Mouse (Mus musculus) intestine, embryonic 14.5 days (tissue): ENCODE results near the gene Kdm1b. TPM values are rescaled to one million over a fixed set of nuclear protein-coding genes. Genes with fewer than 3 reads are reported as not detected.

ENCODE experiments used
- ATAC-seq: fragments of 200-750 bp; cut with Nextera tagmentation; replicated peaks from 2 replicates; pipeline ENCODE4 v1.8.0; 2017; ENCODE audit warnings: low read depth, moderate number of reproducible peaks, moderate TSS enrichment, moderate library complexity; ENCODE audit not compliant: low FRiP score, low TSS enrichment
- DNase-seq: peaks from one replicate; pipeline ENCODE4 v3.0.0-alpha.2; 2018; ENCODE audit warnings: low spot score
- H3K27ac ChIP-seq: fragments of 300-500 bp; sonication (generic); 2 replicates; pipeline ENCODE4 v1.5.1; 2014; ENCODE audit warnings: low read depth, mild to moderate bottlenecking, control low read depth
- H3K27me3 ChIP-seq: fragments of 300-500 bp; sonication (generic); replicated peaks from 2 replicates; pipeline ENCODE4 v1.6.1; 2014; ENCODE audit warnings: low read length, control low read depth; ENCODE audit not compliant: control insufficient read depth, insufficient read depth
- H3K36me3 ChIP-seq: fragments of 300-500 bp; sonication (generic); 2 replicates; pipeline ENCODE4 v1.6.1; 2014; ENCODE audit warnings: low read length, control low read depth; ENCODE audit not compliant: control insufficient read depth, insufficient read depth
- H3K4me1 ChIP-seq: fragments of 300-500 bp; sonication (generic); replicated peaks from 2 replicates; pipeline ENCODE4 v1.6.1; 2014; ENCODE audit warnings: low read length, control low read depth, mixed read lengths; ENCODE audit not compliant: control insufficient read depth, insufficient read depth
- H3K4me2 ChIP-seq: fragments of 300-500 bp; sonication (generic); 2 replicates; pipeline ENCODE4 v1.6.1; 2014; ENCODE audit warnings: low read length
- H3K4me3 ChIP-seq: fragments of 300-500 bp; sonication (generic); 2 replicates; pipeline ENCODE4 v1.5.1; 2014; ENCODE audit warnings: low read depth, low read length, control low read depth, mixed read lengths
- H3K9ac ChIP-seq: fragments of 300-500 bp; sonication (generic); 2 replicates; pipeline ENCODE4 v1.6.1; 2014; ENCODE audit warnings: mild to moderate bottlenecking, low read length
- H3K9me3 ChIP-seq: fragments of 300-500 bp; sonication (generic); 2 replicates; pipeline ENCODE4 v1.6.1; 2016; ENCODE audit warnings: low read length, control low read depth; ENCODE audit not compliant: control insufficient read depth
- WGBS: fragments of 180-500 bp; shearing (Covaris S2); extraction: QIAGEN DNeasy Blood & Tissue Kit; methylation state at CpG from one replicate; pipeline ENCODE4 v1.1.7; 2014; 5-methylcytosine and 5-hydroxymethylcytosine counted together
- polyA plus RNA-seq: library from polyadenylated mRNA; unstranded; fragments of >200 nt; fragmentation: Nextera tagmentation; extraction: Ambion mirVana; gene quantifications from 2 replicates; pipeline ENCODE4 v1.2.1, GENCODE M21; 2014

Kdm1b gene
- polyA plus RNA-seq, 1 experiment from 2014 or later = 13.4 TPM

DNA sequence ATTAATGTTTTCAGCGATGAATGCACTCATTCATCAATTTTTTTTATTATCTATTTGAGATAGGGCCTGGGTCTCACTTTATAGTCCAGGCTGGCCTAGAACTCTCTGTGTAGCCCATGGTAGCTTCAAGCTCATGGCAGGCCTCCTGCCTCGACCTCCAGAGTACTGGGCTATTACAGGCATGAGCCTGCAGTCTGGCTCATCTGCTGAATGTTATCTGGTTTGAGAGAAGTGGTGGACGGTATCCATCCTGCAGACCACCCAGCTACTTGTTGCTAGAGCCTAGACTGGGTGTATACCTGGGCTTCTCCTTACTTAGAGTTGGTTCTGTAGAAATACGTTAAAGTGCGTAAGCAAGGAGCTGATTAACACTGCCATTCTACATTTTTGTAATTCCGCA, 23.7 kb downstream of the Kdm1b start:
- Histone ChIP-seq H3K4me1 (no peaks in the 10 kb centered on the region), H3K27me3 (no peaks in the 10 kb centered on the region), H3K27ac (no peak overlapping the region), H3K9ac (no peak overlapping the region), H3K9me3 (no peaks in the 10 kb centered on the region), H3K4me3 (no peak overlapping the region), H3K4me2 (no peak overlapping the region), H3K36me3 (peaks cover 31% of the 10 kb centered on the region)
- 86% methylated on average over 6 of the region's 6 CpGs for WGBS
- DNase-seq (no peak), ATAC-seq (no peak)

DNA sequence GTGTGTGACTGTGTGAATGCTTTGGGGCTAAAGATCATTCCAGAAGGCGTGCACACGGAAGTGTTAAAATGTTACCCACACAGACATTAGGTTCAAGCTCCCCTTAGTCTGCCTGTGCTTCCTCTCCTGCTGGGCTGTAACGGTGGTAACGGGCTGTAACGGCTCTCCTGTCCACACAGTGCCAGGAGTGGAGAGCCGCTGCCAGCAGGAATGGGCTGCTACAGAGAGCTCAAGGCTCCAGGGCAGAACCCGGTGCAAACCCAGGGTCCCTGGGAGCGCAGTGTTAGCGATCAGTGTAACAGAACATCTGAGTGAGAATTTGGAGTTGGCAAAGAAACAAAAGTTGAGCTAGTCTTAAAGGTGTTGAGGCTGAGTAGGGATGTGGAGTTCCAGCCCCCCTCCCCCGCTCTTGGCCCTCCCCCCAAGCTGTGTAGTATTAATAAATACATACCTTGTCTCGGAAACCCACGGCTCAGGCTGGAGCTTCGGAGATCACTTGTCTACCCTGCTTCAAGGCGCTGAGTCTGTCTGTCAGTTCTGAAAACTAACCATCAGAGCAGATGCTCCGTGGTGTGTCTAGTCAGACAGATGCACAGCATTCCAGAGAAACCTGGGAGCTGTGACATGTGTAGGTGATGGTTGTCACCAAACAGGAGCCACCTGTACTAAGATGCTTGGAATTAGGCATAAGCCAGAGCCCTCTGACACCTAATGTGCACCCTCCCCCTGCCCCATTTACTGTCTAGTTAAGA, 27.2 kb downstream of the Kdm1b start:
- 78% methylated on average over 15 of the region's 15 CpGs for WGBS
- Histone ChIP-seq H3K4me2 (no peak overlapping the region), H3K4me3 (no peak overlapping the region), H3K27me3 (no peaks in the 10 kb centered on the region), H3K9ac (no peak overlapping the region), H3K27ac (no peak overlapping the region), H3K36me3 (peaks cover 36% of the 10 kb centered on the region), H3K9me3 (no peaks in the 10 kb centered on the region), H3K4me1 (no peaks in the 10 kb centered on the region)
- ATAC-seq = no peak
- no peak for DNase-seq

GRCm38 (mm10) chr13:47071871-47072270, 28.6 kb downstream of the Kdm1b start:
- Histone ChIP-seq H3K36me3 (peaks cover 36% of the 10 kb centered on the region), H3K9ac (no peak overlapping the region), H3K4me2 (no peak overlapping the region), H3K9me3 (no peaks in the 10 kb centered on the region), H3K4me1 (no peaks in the 10 kb centered on the region), H3K4me3 (no peak overlapping the region), H3K27me3 (no peaks in the 10 kb centered on the region), H3K27ac (no peak overlapping the region)
- DNase-seq (no peak), ATAC-seq (no peak)
- WGBS = 94% methylated on average over 13 of the region's 13 CpGs

DNA sequence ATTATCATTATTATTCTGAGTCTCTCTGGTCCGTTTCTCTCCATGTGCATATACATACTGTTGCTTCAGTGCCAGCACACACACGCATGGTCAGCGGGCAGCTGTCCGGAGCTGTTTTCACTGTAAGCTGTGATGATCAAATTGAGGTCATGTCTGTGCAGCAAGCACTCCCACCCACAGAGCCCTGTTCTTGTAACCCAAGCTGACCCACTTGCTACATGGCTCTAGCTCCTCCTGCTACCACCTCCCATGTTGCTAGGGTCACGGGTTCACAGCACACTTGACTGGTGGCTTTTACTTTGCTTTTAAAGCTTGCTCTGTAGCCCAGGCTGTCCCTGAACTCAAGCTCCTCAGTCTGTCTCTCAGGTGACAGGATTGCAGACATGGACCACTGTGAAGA, 29.2 kb downstream of the Kdm1b start:
- Histone ChIP-seq H3K4me2 (no peak overlapping the region), H3K27me3 (no peaks in the 10 kb centered on the region), H3K9ac (no peak overlapping the region), H3K27ac (no peak overlapping the region), H3K9me3 (no peaks in the 10 kb centered on the region), H3K4me3 (no peak overlapping the region), H3K4me1 (no peaks in the 10 kb centered on the region), H3K36me3 (peaks cover 36% of the 10 kb centered on the region)
- ATAC-seq (no peak), DNase-seq (no peak)
- 85% methylated on average over 5 of the region's 5 CpGs for WGBS

- no peaks in the 10 kb centered on the region for H3K27me3 ChIP-seq
- no peak overlapping the region for H3K4me3 ChIP-seq
- no peak overlapping the region for H3K4me2 ChIP-seq
- no peak for DNase-seq
- 79% methylated on average over 5 of the region's 5 CpGs for WGBS
- H3K9me3 ChIP-seq = no peaks in the 10 kb centered on the region
- peaks cover 44% of the 10 kb centered on the region for H3K36me3 ChIP-seq
- H3K27ac ChIP-seq = no peak overlapping the region
- no peak for ATAC-seq
- H3K4me1 ChIP-seq = no peaks in the 10 kb centered on the region
- H3K9ac ChIP-seq = no peak overlapping the region
These were observed 32.9 kb downstream of the Kdm1b start for GRCm38 (mm10) chr13:47076156-47076555.

GRCm38 (mm10) chr13:47077367-47077766, 34.1 kb downstream of the Kdm1b start:
- Histone ChIP-seq H3K36me3 (peaks cover 46% of the 10 kb centered on the region), H3K4me2 (no peak overlapping the region), H3K4me1 (no peaks in the 10 kb centered on the region), H3K9ac (no peak overlapping the region), H3K27me3 (no peaks in the 10 kb centered on the region), H3K4me3 (no peak overlapping the region), H3K9me3 (no peaks in the 10 kb centered on the region), H3K27ac (no peak overlapping the region)
- ATAC-seq = peak; percentile 32; the same call in 1 of the 2 replicates
- no peak for DNase-seq

- 83% methylated on average over 5 of the region's 5 CpGs for WGBS
- ATAC-seq (no peak), DNase-seq (no peak)
- Histone ChIP-seq H3K9ac (no peak overlapping the region), H3K27ac (no peak overlapping the region), H3K9me3 (no peaks in the 10 kb centered on the region), H3K36me3 (peaks cover 50% of the 10 kb centered on the region), H3K27me3 (no peaks in the 10 kb centered on the region), H3K4me2 (no peak overlapping the region), H3K4me1 (no peaks in the 10 kb centered on the region), H3K4me3 (no peak overlapping the region)
These were observed 35.5 kb downstream of the Kdm1b start for GRCm38 (mm10) chr13:47078799-47079198.

- DNase-seq (no peak), ATAC-seq (no peak)
- Histone ChIP-seq H3K27me3 (no peaks in the 10 kb centered on the region), H3K9ac (no peak overlapping the region), H3K4me3 (no peak overlapping the region), H3K4me1 (no peaks in the 10 kb centered on the region), H3K4me2 (no peak overlapping the region), H3K27ac (no peak overlapping the region), H3K9me3 (no peaks in the 10 kb centered on the region), H3K36me3 (peaks cover 56% of the 10 kb centered on the region)
- WGBS = 85% methylated on average over 4 of the region's 4 CpGs
These were observed 37.7 kb downstream of the Kdm1b start for GRCm38 (mm10) chr13:47080905-47081505.

DNA sequence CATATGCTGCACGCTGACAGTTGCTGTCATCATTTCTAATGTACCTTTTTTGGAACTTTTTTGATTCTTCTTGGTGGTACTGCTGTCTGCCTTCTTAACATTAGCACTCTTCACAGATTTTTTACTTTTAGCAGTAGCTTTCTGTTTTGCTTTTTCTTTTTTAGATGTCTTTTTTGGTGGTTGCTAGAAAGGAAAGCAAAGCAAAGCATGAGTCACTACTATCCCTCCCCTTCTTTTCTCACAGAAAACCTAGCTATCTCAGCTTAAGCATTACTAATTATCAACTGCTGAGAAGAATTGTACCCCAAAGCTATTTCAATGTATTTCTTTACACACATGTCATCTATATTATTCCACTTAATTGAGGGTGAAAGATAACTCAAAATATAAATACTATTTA, 45.1 kb downstream of the Kdm1b start:
- ATAC-seq (no peak), DNase-seq (no peak)
- Histone ChIP-seq H3K4me3 (no peak overlapping the region), H3K9ac (no peak overlapping the region), H3K4me1 (no peaks in the 10 kb centered on the region), H3K27me3 (no peaks in the 10 kb centered on the region), H3K27ac (no peak overlapping the region), H3K9me3 (no peaks in the 10 kb centered on the region), H3K4me2 (no peak overlapping the region), H3K36me3 (peaks cover 88% of the 10 kb centered on the region)
- 88% methylated on average over 1 of the region's 1 CpGs for WGBS
